In genomic region chr13:33080356-33080755, GRCm38 (mm10) we compare ENCODE assay signal across 8 mouse cellular contexts. TPM values are rescaled to one million over a fixed set of nuclear protein-coding genes. Genes with fewer than 3 reads are reported as not detected.
A peak's percentile ranks its signal among the peaks of the same experiment; 100 is the strongest.
DNase-seq lines count a peak whose midpoint lies in the region; ATAC-seq and TF ChIP-seq lines count a peak whose summit lies in the region.

No protein-coding gene starts in this region.

- no peak for TF ChIP-seq CTCF in thymus, adult 2 months (IDR thresholded peaks at IDR 0.05; ENCODE audit: borderline replicate concordance, control insufficient read depth, extremely low read depth, insufficient read depth, low read length, poor library complexity)
- peak; percentile 67 for TF ChIP-seq CTCF in stomach, postnatal 0 days (IDR thresholded peaks at IDR 0.05; ENCODE audit: low read depth)

- no peak for TF ChIP-seq EP300 in stomach, postnatal 0 days (optimal IDR thresholded peaks at IDR 0.05)

- H3K9ac ChIP-seq in stomach, postnatal 0 days (ENCODE audit: low read length) = no peak overlapping the region
- no peak overlapping the region for H3K9ac ChIP-seq in hindbrain, embryonic 11.5 days (ENCODE audit: low read depth, low read length)
- no peak overlapping the region for H3K9ac ChIP-seq in forebrain, embryonic 15.5 days (replicated peaks)

- TF ChIP-seq POLR2A in thymus, adult 2 months (IDR thresholded peaks at IDR 0.05; ENCODE audit: control insufficient read depth, extremely low read depth, insufficient read depth, low read length, poor library complexity) = no peak

- H3K27me3 ChIP-seq in thymus, adult 2 months (ENCODE audit: control insufficient read depth, insufficient read depth, low read length) = no peaks in the 10 kb centered on the region
- H3K27me3 ChIP-seq in stomach, postnatal 0 days (ENCODE audit: control insufficient read depth, insufficient read depth, low read length) = no peaks in the 10 kb centered on the region
- no peaks in the 10 kb centered on the region for H3K27me3 ChIP-seq in hindbrain, embryonic 11.5 days (ENCODE audit: control insufficient read depth, insufficient read depth, low read length)
- no peaks in the 10 kb centered on the region for H3K27me3 ChIP-seq in forebrain, embryonic 15.5 days

- H3K36me3 ChIP-seq in thymus, adult 2 months (ENCODE audit: control insufficient read depth, insufficient read depth, low read length) = no peaks in the 10 kb centered on the region
- H3K36me3 ChIP-seq in stomach, postnatal 0 days (ENCODE audit: control insufficient read depth, insufficient read depth, low read length) = no peaks in the 10 kb centered on the region
- H3K36me3 ChIP-seq in hindbrain, embryonic 11.5 days (ENCODE audit: control insufficient read depth, insufficient read depth, low read length) = no peaks in the 10 kb centered on the region
- H3K36me3 ChIP-seq in forebrain, embryonic 15.5 days = no peaks in the 10 kb centered on the region

- ATAC-seq in stomach, postnatal 0 days (ENCODE audit: low FRiP score, low TSS enrichment) = no peak
- no peak for ATAC-seq in frontal cortex, adult (ENCODE audit: low TSS enrichment)
- no peak for ATAC-seq in hindbrain, embryonic 11.5 days (ENCODE audit: low FRiP score)
- ATAC-seq in forebrain, embryonic 15.5 days (replicated peaks) = no peak

- H3K27ac ChIP-seq in thymus, adult 2 months (ENCODE audit: control insufficient read depth, insufficient read depth, low read length) = no peak overlapping the region
- H3K27ac ChIP-seq in stomach, postnatal 0 days (replicated peaks) = 0 out of 2 replicates have a peak overlapping the region, but pooled peaks have one; percentile 13
- H3K27ac ChIP-seq in hindbrain, embryonic 11.5 days (ENCODE audit: low read depth, low read length) = no peak overlapping the region
- no peak overlapping the region for H3K27ac ChIP-seq in forebrain, embryonic 15.5 days (replicated peaks)

- no peak overlapping the region for H3K4me2 ChIP-seq in stomach, postnatal 0 days (replicated peaks; ENCODE audit: low read depth)
- no peak overlapping the region for H3K4me2 ChIP-seq in hindbrain, embryonic 11.5 days (replicated peaks; ENCODE audit: low read depth, low read length)
- H3K4me2 ChIP-seq in forebrain, embryonic 15.5 days (replicated peaks) = no peak overlapping the region

- peak; percentile 9 for DNase-seq in thymus, adult 2 months
- no peak for DNase-seq in thymus, postnatal 10 days (ENCODE audit: low spot score in 2 of 2)
- DNase-seq in cerebellum, adult 9-10 months = peak; percentile 58
- peak; percentile 47 for DNase-seq in kidney, postnatal 14 days
- peak; percentile 13 for DNase-seq in stomach, postnatal 0 days (ENCODE audit: low spot score)
- no peak for DNase-seq in hindbrain, embryonic 11.5 days (ENCODE audit: low spot score)

- 60% methylated on average over 3 of the region's 3 CpGs for WGBS in thymus, adult 2 months
- 36% methylated on average over 3 of the region's 3 CpGs for WGBS in stomach, postnatal 0 days
- 15% methylated on average over 3 of the region's 3 CpGs for WGBS in hindbrain, embryonic 11.5 days
- WGBS in forebrain, embryonic 15.5 days = 17% methylated on average over 3 of the region's 3 CpGs

- H3K4me1 ChIP-seq in thymus, adult 2 months (replicated peaks; ENCODE audit: control insufficient read depth, insufficient read depth, low read length) = no peaks in the 10 kb centered on the region
- no peaks in the 10 kb centered on the region for H3K4me1 ChIP-seq in stomach, postnatal 0 days (replicated peaks; ENCODE audit: control insufficient read depth, insufficient read depth)
- no peaks in the 10 kb centered on the region for H3K4me1 ChIP-seq in hindbrain, embryonic 11.5 days (replicated peaks; ENCODE audit: control insufficient read depth, insufficient read depth, low read length)
- peaks cover 6% of the 10 kb centered on the region for H3K4me1 ChIP-seq in forebrain, embryonic 15.5 days

- H3K9me3 ChIP-seq in stomach, postnatal 0 days (ENCODE audit: control insufficient read depth, low read length) = no peaks in the 10 kb centered on the region
- H3K9me3 ChIP-seq in hindbrain, embryonic 11.5 days (ENCODE audit: control insufficient read depth, low read length) = no peaks in the 10 kb centered on the region
- no peaks in the 10 kb centered on the region for H3K9me3 ChIP-seq in forebrain, embryonic 15.5 days

- H3K4me3 ChIP-seq in thymus, adult 2 months (ENCODE audit: control insufficient read depth, insufficient read depth, low read length) = no peak overlapping the region
- no peak overlapping the region for H3K4me3 ChIP-seq in stomach, postnatal 0 days (ENCODE audit: low read depth, low read length)
- no peak overlapping the region for H3K4me3 ChIP-seq in hindbrain, embryonic 11.5 days (ENCODE audit: low read depth, low read length)
- H3K4me3 ChIP-seq in forebrain, embryonic 15.5 days = no peak overlapping the region

RNA-seq across cellular contexts. Expression of gene Serpinb1b, which starts 2.0 kb away (rescaled TPM):
- 0.09 and 0.22 TPM in 2 replicates for polyA plus RNA-seq in thymus, adult 2 months (2012; rRNA removed)
- polyA plus RNA-seq in stomach, postnatal 0 days (2015; fragmentation: Nextera tagmentation; extraction: Ambion mirVana) = 1.3 and 2.0 TPM in 2 replicates
- 4.1 and 6.2 TPM in 2 replicates for polyA plus RNA-seq in hindbrain, embryonic 11.5 days (2014; fragmentation: Nextera tagmentation; extraction: Ambion mirVana)
- polyA plus RNA-seq in forebrain, embryonic 15.5 days (2015; fragmentation: Nextera tagmentation; extraction: Ambion mirVana) = 3.1 and 4.9 TPM in 2 replicates

RNA-seq across cellular contexts. Expression of gene Serpinb9b, which starts 53.1 kb away (rescaled TPM):
- 0.32 and 0.34 TPM in 2 replicates for polyA plus RNA-seq in thymus, adult 2 months (2012; rRNA removed)
- 2.7 and 4.9 TPM in 2 replicates for polyA plus RNA-seq in stomach, postnatal 0 days (2015; fragmentation: Nextera tagmentation; extraction: Ambion mirVana)
- 0.08 and 0.14 TPM in 2 replicates for polyA plus RNA-seq in hindbrain, embryonic 11.5 days (2014; fragmentation: Nextera tagmentation; extraction: Ambion mirVana)
- 0.28 and 0.34 TPM in 2 replicates for polyA plus RNA-seq in forebrain, embryonic 15.5 days (2015; fragmentation: Nextera tagmentation; extraction: Ambion mirVana)

Comparison
In these comparisons a context has a peak if more than half of its experiments do, and no peak if none do; other contexts are left out.
1. DNase-seq: peak in thymus, adult 2 months (single experiment), cerebellum, adult 9-10 months (single experiment), kidney, postnatal 14 days (single experiment) and stomach, postnatal 0 days (single experiment); none in thymus, postnatal 10 days (0 of 2) and hindbrain, embryonic 11.5 days (single experiment).